Mouse (Mus musculus) left cerebral cortex, adult 11 months (tissue): ENCODE data around the gene Idh1.

Source experiments
- DNase-seq: peaks from one replicate; pipeline ENCODE4 v3.0.0; 2022; ENCODE audit warnings: low spot score

Idh1 gene

DNA sequence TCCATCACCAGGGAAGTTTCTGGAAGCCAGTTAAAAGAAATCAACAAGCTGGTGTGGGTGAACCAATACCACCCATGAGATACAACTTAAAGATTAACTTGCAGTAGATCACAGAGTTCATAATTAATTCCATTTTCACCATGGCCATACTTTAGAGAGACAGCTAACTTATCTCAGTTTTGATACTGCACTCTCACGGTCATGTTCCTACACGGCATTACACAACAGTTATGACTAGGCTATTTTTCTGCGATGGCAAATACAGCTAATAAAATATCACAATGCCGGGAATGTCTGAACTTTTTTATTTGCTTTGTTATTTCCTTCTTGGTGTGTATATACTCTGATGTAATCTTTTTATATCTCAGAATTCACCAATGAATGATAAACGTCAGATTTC lies 9.4 kb downstream of the Idh1 start:
- DNase-seq: no peak

DNA sequence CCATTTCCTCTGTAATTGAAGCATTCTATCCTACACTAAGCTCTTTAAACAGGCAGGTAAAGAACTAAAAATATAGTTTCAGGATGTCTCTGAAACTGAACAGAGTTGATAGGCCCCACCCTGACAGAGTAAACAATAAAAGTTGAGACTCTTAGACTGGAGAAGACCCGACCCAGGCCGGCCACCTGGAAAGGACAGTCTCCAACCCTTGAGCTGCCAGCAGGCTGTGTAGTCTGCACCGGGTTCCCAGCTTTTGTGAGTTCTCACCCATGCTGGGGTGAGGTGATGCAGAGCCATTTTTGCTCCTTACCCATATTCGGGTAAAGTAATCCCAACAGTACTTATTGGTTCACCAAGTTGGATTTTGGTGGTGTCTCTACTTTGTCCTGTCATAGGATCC lies 10.1 kb downstream of the Idh1 start:
- DNase-seq: no peak

- no peak for DNase-seq
Measured at GRCm38 (mm10) chr1:65173716-65174115, 12.6 kb downstream of the Idh1 start.

GRCm38 (mm10) chr1:65171579-65171978 lies 14.7 kb downstream of the Idh1 start:
- DNase-seq: no peak

DNA sequence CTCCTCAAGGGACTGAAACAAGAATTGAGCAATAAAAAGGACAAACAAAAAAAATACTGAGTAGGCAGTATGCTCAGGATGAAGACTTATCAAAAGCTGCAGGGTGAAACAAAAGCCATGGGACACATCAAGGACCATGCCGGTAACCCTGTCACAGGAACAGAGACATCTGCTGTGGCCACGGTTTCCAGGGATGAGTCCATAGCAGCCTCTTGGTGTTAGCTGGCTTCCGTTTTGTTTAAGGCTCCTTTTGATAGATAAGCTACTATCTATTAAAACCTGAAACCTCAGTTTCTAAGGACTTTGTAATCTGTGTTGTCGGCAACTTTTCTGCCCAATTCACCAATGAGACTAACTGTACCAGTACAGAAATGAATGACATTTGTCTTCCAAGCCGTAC lies 16.4 kb downstream of the Idh1 start:
- no peak for DNase-seq

DNA sequence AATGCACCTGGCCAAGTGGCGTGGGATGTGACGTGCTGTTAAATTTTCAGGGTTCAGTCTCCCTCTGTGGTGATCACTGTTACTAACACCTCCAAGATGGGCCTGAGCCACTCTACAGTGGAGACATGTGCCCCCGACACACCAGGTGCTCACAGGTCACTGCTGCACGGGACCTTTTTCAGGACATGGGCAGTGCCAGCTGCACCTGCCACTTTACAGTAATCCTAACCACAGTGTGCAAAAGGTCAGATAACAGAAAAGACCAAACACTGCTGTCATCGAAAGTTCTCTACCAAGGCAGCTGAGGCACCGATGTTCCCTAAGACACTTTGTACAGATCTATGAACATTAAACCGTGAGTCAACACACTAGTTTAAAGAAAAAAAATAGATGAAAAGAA lies 16.8 kb downstream of the Idh1 start:
- DNase-seq: no peak

- no peak for DNase-seq
Measured at GRCm38 (mm10) chr1:65167496-65167895, 18.8 kb downstream of the Idh1 start.

DNA sequence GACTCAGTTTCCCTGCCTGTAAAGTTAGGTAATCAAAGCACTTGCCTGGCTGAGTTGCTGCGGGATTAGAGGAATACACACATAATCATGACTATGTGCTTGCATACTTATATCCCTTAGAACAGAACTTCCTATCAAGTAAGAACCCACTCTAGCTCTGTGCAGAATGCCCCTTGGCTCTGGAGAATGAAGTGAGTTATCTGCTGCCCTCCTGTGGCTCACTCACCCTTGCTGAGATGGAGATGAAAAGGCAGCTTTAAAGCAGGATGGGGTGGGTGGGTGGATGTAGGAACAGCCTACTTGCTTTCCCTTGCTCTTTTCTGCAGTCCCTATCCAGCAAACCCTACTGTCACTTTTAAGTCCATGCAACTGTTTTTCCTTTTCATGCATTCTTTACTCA lies 24.1 kb downstream of the Idh1 start:
- no peak for DNase-seq

- no peak for DNase-seq
Measured at GRCm38 (mm10) chr1:65156111-65156510, 30.2 kb downstream of the Idh1 start.

GRCm38 (mm10) chr1:65154814-65155213 lies 31.5 kb downstream of the Idh1 start:
- DNase-seq: no peak

- no peak for DNase-seq
Measured at GRCm38 (mm10) chr1:65147971-65148370, 38.3 kb downstream of the Idh1 start.

- DNase-seq: no peak
Measured at GRCm38 (mm10) chr1:65147326-65147725, 39.0 kb downstream of the Idh1 start.

DNA sequence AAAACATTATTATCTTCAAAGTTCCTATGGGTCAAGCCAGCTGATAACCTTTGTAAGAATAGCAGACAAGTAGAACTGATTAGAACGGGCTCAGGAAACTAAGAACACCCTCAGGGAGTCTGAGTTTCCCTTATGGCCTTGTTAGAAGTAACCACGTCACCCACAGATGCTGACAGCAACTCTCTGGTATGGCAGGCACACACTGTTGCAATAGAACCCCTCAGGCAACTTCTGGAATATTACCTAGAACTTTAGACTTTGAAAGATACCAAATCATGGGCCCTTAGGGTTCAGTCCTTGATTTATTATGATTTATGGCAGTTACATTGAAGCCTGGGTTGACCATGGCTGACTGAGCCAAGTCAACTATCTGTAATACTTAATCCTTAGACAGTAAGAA lies 39.7 kb downstream of the Idh1 start:
- no peak for DNase-seq

DNA sequence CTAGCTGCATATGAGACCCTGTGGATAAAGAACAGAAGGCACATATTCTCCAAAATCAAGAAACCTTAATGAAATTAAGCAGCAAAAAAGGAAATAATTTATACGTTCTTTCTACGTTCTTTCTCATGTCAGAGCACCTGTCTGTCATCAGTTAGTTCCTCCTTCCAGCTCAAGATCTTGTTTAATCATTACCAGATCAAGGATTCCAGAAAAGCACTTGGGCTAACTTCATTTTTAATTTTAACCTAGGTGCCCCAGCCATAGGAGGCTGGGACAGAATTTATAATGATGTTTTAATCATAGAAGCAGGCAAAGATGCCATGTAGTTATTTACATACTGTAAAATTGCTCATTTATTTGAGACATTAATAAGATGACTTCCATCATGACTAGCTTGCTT lies 41.5 kb downstream of the Idh1 start:
- DNase-seq: no peak

- DNase-seq: no peak
Measured at GRCm38 (mm10) chr1:65137560-65137959, 48.7 kb downstream of the Idh1 start.

- no peak for DNase-seq
Measured at GRCm38 (mm10) chr1:65132833-65133232, 53.5 kb downstream of the Idh1 start.

DNA sequence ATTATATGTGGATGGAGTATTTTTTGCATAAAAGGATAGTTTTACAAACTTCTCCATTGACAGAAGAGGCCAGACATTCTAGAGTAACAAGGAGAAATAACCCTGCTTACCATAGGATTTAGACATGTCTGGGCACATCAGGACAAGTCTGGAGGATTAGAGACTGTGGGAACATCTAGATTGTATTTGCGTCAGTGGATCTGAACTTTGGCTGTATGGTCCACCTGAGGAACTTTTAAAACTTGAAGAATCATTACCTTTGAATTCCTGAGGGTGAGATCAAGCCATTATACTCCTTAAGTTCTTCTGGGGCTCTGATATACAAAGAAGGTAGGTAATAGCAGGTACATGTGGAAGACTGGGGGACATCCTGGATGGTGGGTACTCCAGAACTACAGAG lies 54.6 kb downstream of the Idh1 start:
- DNase-seq: no peak

- no peak for DNase-seq
Measured at GRCm38 (mm10) chr1:65130226-65130625, 56.1 kb downstream of the Idh1 start.

- DNase-seq: no peak
Measured at GRCm38 (mm10) chr1:65129634-65130180, 56.6 kb downstream of the Idh1 start.

DNA sequence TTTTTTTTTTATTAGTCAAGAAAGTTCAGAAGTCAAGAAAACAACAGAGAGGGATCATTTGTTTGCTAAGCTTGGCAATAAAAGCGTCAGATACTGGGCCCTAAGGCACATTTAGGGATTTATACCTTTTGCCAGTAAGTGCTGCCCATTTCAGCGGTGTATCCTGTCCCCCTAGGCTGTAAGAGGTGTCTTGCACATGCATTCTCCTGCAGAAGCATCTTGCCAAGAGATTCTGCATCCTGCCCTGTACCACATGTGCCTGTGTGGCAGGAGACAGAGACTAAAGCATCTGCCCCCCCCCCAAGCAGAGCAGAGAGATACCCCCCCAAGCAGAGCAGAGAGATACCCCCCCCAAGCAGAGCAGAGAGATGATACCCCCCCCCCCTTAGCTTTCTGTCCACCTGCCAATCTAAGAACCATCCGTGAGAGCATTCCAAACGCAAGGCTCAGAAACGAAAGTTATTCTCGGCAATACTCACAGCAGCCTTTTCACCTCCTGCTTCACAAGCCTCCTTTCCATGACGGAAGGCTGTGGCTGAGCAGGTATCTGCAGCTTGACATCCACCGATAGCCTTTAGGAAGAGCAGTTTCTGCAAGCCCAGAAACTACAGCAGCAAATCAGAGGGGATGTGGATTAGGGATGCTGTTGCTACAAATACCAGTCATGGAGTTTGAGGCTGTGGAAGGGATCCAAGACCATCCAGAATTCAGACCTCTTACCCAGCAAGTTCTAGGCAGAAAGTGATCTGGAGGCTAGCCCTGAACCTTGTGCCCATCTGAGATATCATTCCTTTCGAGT lies 63.5 kb downstream of the Idh1 start, which contains the start of gene D630023F18Rik:
Gene D630023F18Rik, minus strand, starts transcription at position 641 of the 799 bp plus-strand sequence.
- no peak for DNase-seq

GRCm38 (mm10) chr1:65119438-65119837 lies 66.9 kb downstream of the Idh1 start, which contains the start of gene Gm28845:
TSS of gene Gm28845 (minus strand) at chr1:65119558.
- DNase-seq: no peak

DNA sequence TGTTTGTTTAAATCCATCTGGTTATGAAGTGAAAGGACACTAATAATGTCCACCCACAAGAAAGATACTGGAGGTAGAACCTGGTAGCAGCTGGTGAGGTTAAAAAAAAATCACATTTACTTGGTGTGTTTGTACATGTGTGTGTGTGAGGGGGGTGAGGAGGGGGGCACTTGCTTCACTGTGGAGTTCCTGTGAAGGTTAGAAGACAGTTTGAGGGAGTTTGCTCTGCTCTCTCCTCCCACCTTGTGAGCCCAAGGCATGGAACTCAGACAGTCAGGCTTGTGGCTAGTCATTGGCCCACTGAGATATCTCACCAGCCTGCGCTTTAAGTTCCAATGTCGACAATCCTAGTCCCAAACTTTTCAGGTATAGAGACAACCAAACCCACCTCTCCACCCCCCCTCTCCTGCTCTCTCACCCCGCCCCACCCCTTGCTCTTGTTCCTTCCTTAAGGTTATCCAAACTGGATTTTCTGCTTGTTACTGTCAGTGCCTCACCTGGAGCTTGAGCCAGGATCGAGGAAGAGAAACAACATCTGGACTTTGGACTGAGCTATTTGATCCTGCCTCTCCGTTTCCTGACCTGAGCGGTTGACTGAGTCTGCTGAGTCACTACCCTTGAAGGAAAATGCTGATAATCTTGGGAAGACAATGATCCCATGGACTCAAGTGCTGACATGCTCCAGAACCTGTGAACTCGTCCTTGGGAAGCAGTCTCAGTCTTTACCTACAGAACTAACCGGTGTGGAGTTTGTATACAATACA lies 68.0 kb downstream of the Idh1 start:
- no peak for DNase-seq

DNA sequence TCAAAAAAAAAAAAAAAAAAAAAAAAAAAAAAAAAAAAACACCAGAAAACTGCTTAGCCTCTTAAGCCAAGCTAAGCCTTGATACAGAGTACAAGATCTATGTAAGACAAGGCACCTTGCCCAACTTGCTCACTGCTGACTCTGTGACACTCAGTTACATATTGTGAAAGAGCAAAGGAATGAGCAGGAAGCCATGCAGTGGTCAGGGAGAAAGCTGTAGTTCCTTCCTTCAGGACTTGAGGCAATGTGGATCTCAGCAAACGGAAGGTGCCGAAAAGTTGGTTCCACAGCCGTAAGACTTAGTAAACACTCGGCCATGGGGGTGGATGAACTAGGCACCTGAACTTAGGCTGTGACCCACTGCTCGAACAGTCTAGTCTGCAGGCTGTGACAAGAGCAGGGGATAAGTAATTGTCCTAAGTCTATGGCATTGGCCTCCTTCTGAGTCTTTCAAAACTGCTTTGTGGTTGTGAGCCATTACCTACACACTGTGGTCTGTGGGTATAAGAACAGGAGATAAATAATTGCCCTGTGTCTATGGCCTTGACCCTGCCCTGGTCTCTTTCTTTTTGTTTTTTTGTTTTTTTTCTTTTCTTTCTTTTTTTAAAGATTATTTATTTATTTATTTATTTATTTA lies 72.6 kb downstream of the Idh1 start:
- DNase-seq: no peak
